Mouse (Mus musculus) gastrocnemius, postnatal 36 days (tissue): ENCODE results near the gene C3ar1. TPM values are rescaled to one million over a fixed set of nuclear protein-coding genes. Genes with fewer than 3 reads are reported as not detected.

Source experiments
- DNase-seq, 2 experiments: peaks; one replicate each; pipeline ENCODE4 v3.0.0; 2022
- intact Hi-C: fragments of 180-260 bp; cut with DNase I; formaldehyde crosslinking; loops from one replicate; pipeline ENCODE4 v1.15.1; 2025
- microRNA-seq, 2 experiments: library from miRNA; unstranded; fragments of <30 nt; microRNA quantifications; one replicate each; pipeline ENCODE4 v1.2.0; 2021
- total RNA-seq, 2 experiments: library from RNA; stranded (reverse); gene quantifications; 2 replicates each; pipeline ENCODE4 v1.2.3; 2021

C3ar1 gene
- total RNA-seq, 2 experiments from 2014 or later: 0.54 to 0.81 TPM

GRCm38 (mm10) chr6:122801301-122801800 lies 54.6 kb downstream of the C3ar1 start, which contains the start of gene Slc2a3:
Slc2a3 (minus strand) TSS chr6:122801640.
- DNase-seq: peak; percentile 50 to 52
- intact Hi-C loops: no loop called here

- intact Hi-C loops: no loop called here
- DNase-seq: no peak
Measured at GRCm38 (mm10) chr6:122800640-122801300, 55.2 kb downstream of the C3ar1 start.

Small RNA genes lying within 50 kb of the gene (microRNA-seq; reads per million reads assigned to microRNA genes)
- gene Mir7231: 0 reads per million in 2 experiments

Other genes starting within 250 kb of the C3ar1 start
- not detected for gene Gdf3, start 246.1 kb downstream of the C3ar1 start, total RNA-seq
- gene Dppa3, start 229.8 kb downstream of the C3ar1 start, total RNA-seq: not detected
- gene Nanog, start 148.7 kb downstream of the C3ar1 start, total RNA-seq: not detected
- 1 to 10 TPM; 1.0 to 1.2 TPM for gene Slc2a3, start 54.5 kb downstream of the C3ar1 start, total RNA-seq
- 10 to 100 TPM; 19.8 to 22.4 TPM for gene Foxj2, start 36.2 kb downstream of the C3ar1 start, total RNA-seq
- 10 to 100 TPM; 13.2 to 13.8 TPM for gene Necap1, start 18.3 kb upstream of the C3ar1 start, total RNA-seq
- gene Clec4a1, start 65.7 kb upstream of the C3ar1 start, total RNA-seq: 1 to 10 TPM in 1 of 2 experiments, under 1 TPM in 1; 0.82 to 1.4 TPM
- gene Clec4a3, start 96.4 kb upstream of the C3ar1 start, total RNA-seq: 1 to 10 TPM in 1 of 2 experiments, under 1 TPM in 1; 0.96 to 2.5 TPM
- not detected for gene Clec4a4, start 134.2 kb upstream of the C3ar1 start, total RNA-seq
- gene Clec4b1, start 193.8 kb upstream of the C3ar1 start, total RNA-seq: not detected